Mouse (Mus musculus): ENCODE measurements at regions not wholly inside any gene's neighbourhood (a gene's known extent, or its start where the extent isn't known, plus 50 kb on each side); places are given as distances from the start of the nearest gene placed in this dataset.

GRCm38 (mm10) chr6:107894296-107895090 is 170.4 kb upstream of the Setmar start:
- Histone ChIP-seq H3K4me2 (replicated peaks; ENCODE audit: low read depth) (no peak overlapping the region), H3K27ac (replicated peaks) (no peak overlapping the region), H3K36me3 (ENCODE audit: control insufficient read depth, insufficient read depth, low read length) (no peaks in the 10 kb centered on the region), H3K4me3 (ENCODE audit: low read depth, low read length) (no peak overlapping the region), H3K9ac (ENCODE audit: low read length) (no peak overlapping the region), H3K9me3 (ENCODE audit: control insufficient read depth, low read length) (no peaks in the 10 kb centered on the region), H3K27me3 (ENCODE audit: control insufficient read depth, insufficient read depth, low read length) (no peaks in the 10 kb centered on the region), H3K4me1 (replicated peaks; ENCODE audit: control insufficient read depth, insufficient read depth) (no peaks in the 10 kb centered on the region)
- 41% methylated on average over 5 of the region's 5 CpGs for WGBS
- DNase-seq (ENCODE audit: low spot score) (no peak), ATAC-seq (ENCODE audit: low FRiP score, low TSS enrichment) (no peak)
- TF ChIP-seq EP300 (optimal IDR thresholded peaks at IDR 0.05) (no peak), CTCF (IDR thresholded peaks at IDR 0.05; ENCODE audit: low read depth) (no peak)

- Histone ChIP-seq H3K27me3 (ENCODE audit: control insufficient read depth, insufficient read depth, low read length) (no peaks in the 10 kb centered on the region), H3K27ac (replicated peaks) (no peak overlapping the region), H3K4me1 (replicated peaks; ENCODE audit: control insufficient read depth, insufficient read depth) (no peaks in the 10 kb centered on the region), H3K4me3 (ENCODE audit: low read depth, low read length) (no peak overlapping the region), H3K4me2 (replicated peaks; ENCODE audit: low read depth) (no peak overlapping the region), H3K9me3 (ENCODE audit: control insufficient read depth, low read length) (no peaks in the 10 kb centered on the region), H3K9ac (ENCODE audit: low read length) (no peak overlapping the region), H3K36me3 (ENCODE audit: control insufficient read depth, insufficient read depth, low read length) (no peaks in the 10 kb centered on the region)
- no peak for DNase-seq (ENCODE audit: low spot score)
- no peak for ATAC-seq (ENCODE audit: low FRiP score, low TSS enrichment)
- TF ChIP-seq CTCF (IDR thresholded peaks at IDR 0.05; ENCODE audit: low read depth) (no peak), EP300 (optimal IDR thresholded peaks at IDR 0.05) (no peak)
Observed at GRCm38 (mm10) chr6:107910576-107910975, 154.3 kb upstream of the Setmar start.

- WGBS = 66% methylated on average over 2 of the region's 2 CpGs
- Histone ChIP-seq H3K27me3 (ENCODE audit: control insufficient read depth, insufficient read depth, low read length) (no peaks in the 10 kb centered on the region), H3K36me3 (ENCODE audit: control insufficient read depth, insufficient read depth, low read length) (no peaks in the 10 kb centered on the region), H3K4me3 (ENCODE audit: low read depth, low read length) (no peak overlapping the region), H3K9me3 (ENCODE audit: control insufficient read depth, low read length) (no peaks in the 10 kb centered on the region), H3K4me2 (replicated peaks; ENCODE audit: low read depth) (no peak overlapping the region), H3K4me1 (replicated peaks; ENCODE audit: control insufficient read depth, insufficient read depth) (no peaks in the 10 kb centered on the region), H3K9ac (ENCODE audit: low read length) (no peak overlapping the region), H3K27ac (replicated peaks) (no peak overlapping the region)
- TF ChIP-seq CTCF (IDR thresholded peaks at IDR 0.05; ENCODE audit: low read depth) = no peak
- DNase-seq (ENCODE audit: low spot score) (no peak), ATAC-seq (ENCODE audit: low FRiP score, low TSS enrichment) (no peak)
Observed at GRCm38 (mm10) chr6:107911387-107911786, 153.5 kb upstream of the Setmar start.

GRCm38 (mm10) chr6:107923528-107924199 is 141.2 kb upstream of the Setmar start:
- TF ChIP-seq CTCF (IDR thresholded peaks at IDR 0.05; ENCODE audit: low read depth) (no peak), EP300 (optimal IDR thresholded peaks at IDR 0.05) (no peak)
- no peak for DNase-seq (ENCODE audit: low spot score)
- no peak overlapping the region for H3K4me3 ChIP-seq (ENCODE audit: low read depth, low read length)
- H3K4me2 ChIP-seq (replicated peaks; ENCODE audit: low read depth) = no peak overlapping the region
- no peak overlapping the region for H3K9ac ChIP-seq (ENCODE audit: low read length)
- no peak overlapping the region for H3K27ac ChIP-seq (replicated peaks)
- WGBS = 84% methylated on average over 12 of the region's 12 CpGs
- no peaks in the 10 kb centered on the region for H3K27me3 ChIP-seq (ENCODE audit: control insufficient read depth, insufficient read depth, low read length)
- no peak for ATAC-seq (ENCODE audit: low FRiP score, low TSS enrichment)
- no peaks in the 10 kb centered on the region for H3K4me1 ChIP-seq (replicated peaks; ENCODE audit: control insufficient read depth, insufficient read depth)
- no peaks in the 10 kb centered on the region for H3K36me3 ChIP-seq (ENCODE audit: control insufficient read depth, insufficient read depth, low read length)
- H3K9me3 ChIP-seq (ENCODE audit: control insufficient read depth, low read length) = no peaks in the 10 kb centered on the region

- 67% methylated on average over 7 of the region's 7 CpGs for WGBS
Observed at GRCm38 (mm10) chr6:107924200-107924735, 140.6 kb upstream of the Setmar start.

More at GRCm38 (mm10) chr6:107924200-107924735, 140.6 kb upstream of the Setmar start:
- ATAC-seq (ENCODE audit: low FRiP score, low TSS enrichment) (no peak), DNase-seq (ENCODE audit: low spot score) (no peak)
- H3K9me3 ChIP-seq (ENCODE audit: control insufficient read depth, low read length) = no peaks in the 10 kb centered on the region
- H3K4me1 ChIP-seq (replicated peaks; ENCODE audit: control insufficient read depth, insufficient read depth) = no peaks in the 10 kb centered on the region
- no peaks in the 10 kb centered on the region for H3K36me3 ChIP-seq (ENCODE audit: control insufficient read depth, insufficient read depth, low read length)
- no peak overlapping the region for H3K9ac ChIP-seq (ENCODE audit: low read length)
- no peak overlapping the region for H3K4me3 ChIP-seq (ENCODE audit: low read depth, low read length)
- no peak for TF ChIP-seq EP300 (optimal IDR thresholded peaks at IDR 0.05)
- no peak for TF ChIP-seq CTCF (IDR thresholded peaks at IDR 0.05; ENCODE audit: low read depth)
- H3K4me2 ChIP-seq (replicated peaks; ENCODE audit: low read depth) = no peak overlapping the region
- H3K27me3 ChIP-seq (ENCODE audit: control insufficient read depth, insufficient read depth, low read length) = no peaks in the 10 kb centered on the region
- H3K27ac ChIP-seq (replicated peaks) = no peak overlapping the region
